ENCODE assay signal across 10 mouse cellular contexts in the genomic region with DNA sequence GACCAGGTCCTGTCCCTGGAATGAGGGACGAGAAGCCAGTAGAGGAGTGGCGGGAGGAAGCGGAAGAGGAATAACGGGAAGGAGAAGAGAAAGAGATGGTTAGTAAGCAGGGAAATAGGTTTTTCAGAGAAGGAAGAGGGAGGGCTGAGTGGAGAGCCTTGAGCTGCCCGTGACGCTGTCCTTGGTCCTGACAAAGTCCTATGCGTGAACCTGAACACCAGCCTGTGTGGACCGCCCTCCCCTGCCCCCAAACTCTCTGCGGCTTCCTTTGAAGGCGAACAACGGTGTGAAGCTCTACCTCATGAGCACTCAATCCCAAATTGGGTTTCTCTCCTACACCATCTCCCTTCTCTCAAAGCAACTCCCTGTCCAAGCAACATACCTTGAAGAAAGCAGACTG. TPM values are rescaled to one million over a fixed set of nuclear protein-coding genes. Genes with fewer than 3 reads are reported as not detected.
DNase-seq lines count a peak whose midpoint lies in the region; ATAC-seq and TF ChIP-seq lines count a peak whose summit lies in the region.
"Had no signal": no experiment of that assay in that cellular context is flagged by ENCODE, and none has a peak within 500 bp of the region (broad histone marks: within the 10 kb centered on the region; RNA-seq: fewer than 3 reads in every experiment).

No protein-coding gene starts in this region.

- H3K4me3 ChIP-seq in heart, embryonic 11.5 days (ENCODE audit: low read depth, low read length): no peak overlapping the region
- no peak overlapping the region for H3K4me3 ChIP-seq in layer of hippocampus, adult 2 months

- no peak overlapping the region for H3K27ac ChIP-seq in heart, embryonic 11.5 days (ENCODE audit: low read depth, low read length)
- H3K27ac ChIP-seq in layer of hippocampus, adult 2 months: no peak overlapping the region

- no peak for ATAC-seq in heart, embryonic 11.5 days (replicated peaks; ENCODE audit: insufficient number of reproducible peaks, low FRiP score, low TSS enrichment)

- no peaks in the 10 kb centered on the region for H3K9me3 ChIP-seq in heart, embryonic 11.5 days (replicated peaks; ENCODE audit: control insufficient read depth, low read length)

- no peak overlapping the region for H3K4me2 ChIP-seq in heart, embryonic 11.5 days

- 0 out of 2 replicates have a peak, but pooled peaks cover 2% of the 10 kb centered on the region for H3K27me3 ChIP-seq in heart, embryonic 11.5 days (ENCODE audit: control insufficient read depth, insufficient read depth, low read length)

- no peak for TF ChIP-seq CTCF in layer of hippocampus, adult 2 months (conservative IDR thresholded peaks at IDR 0.05)

- no peaks in the 10 kb centered on the region for H3K36me3 ChIP-seq in heart, embryonic 11.5 days (ENCODE audit: control insufficient read depth, insufficient read depth, low read length)

- DNase-seq in heart, postnatal 10 days: peak; percentile 54 to 76
- DNase-seq in B cell, adult 2 months: peak; percentile 51 to 54
- DNase-seq in c-Kit-positive CD71-positive TER-119-negative erythroid progenitor cells, embryonic 14.5 days (ENCODE audit: low read depth): peak; percentile 41
- DNase-seq in lung, postnatal 4 days: peak; percentile 43 to 60
- no peak for DNase-seq in frontal cortex, postnatal 36 days (ENCODE audit: low spot score in 2 of 2)
- no peak for DNase-seq in layer of hippocampus, adult 2 months (ENCODE audit: low spot score in 2 of 2)
- no peak for DNase-seq in frontal cortex, postnatal 10 days (ENCODE audit: low spot score in 2 of 2)

- intact Hi-C loops in heart, postnatal 10 days (cut with DNase I): no loop called here

- no peaks in the 10 kb centered on the region for H3K4me1 ChIP-seq in heart, embryonic 11.5 days (ENCODE audit: control insufficient read depth, insufficient read depth, low read length)

- no peak overlapping the region for H3K9ac ChIP-seq in heart, embryonic 11.5 days (ENCODE audit: low read depth, low read length)

- WGBS in heart, embryonic 11.5 days (ENCODE audit: insufficient replicate concordance): 16% methylated on average over 11 of the region's 11 CpGs

RNA-seq across cellular contexts. Expression of a gene that starts 22.8 kb away (rescaled TPM):
- 1 to 10 TPM; 7.4 to 9.1 TPM for total RNA-seq in heart, postnatal 10 days (2021)
- polyA plus RNA-seq in heart, embryonic 11.5 days (2014; fragmentation: Nextera tagmentation; extraction: Ambion mirVana): 2.7 and 2.9 TPM in 2 replicates
- 1 to 10 TPM; 1.4 to 1.9 TPM for total RNA-seq in layer of hippocampus, adult 2 months (2021)
- total RNA-seq: neutrophil, adult 5-6 weeks had no signal

RNA-seq across cellular contexts. Expression of a gene that starts 50.6 kb away (rescaled TPM):
- total RNA-seq in heart, postnatal 10 days (2021): 10 to 100 TPM; 21.8 to 23.9 TPM
- polyA plus RNA-seq in heart, embryonic 11.5 days (2014; fragmentation: Nextera tagmentation; extraction: Ambion mirVana): 16.0 and 18.8 TPM in 2 replicates
- total RNA-seq in layer of hippocampus, adult 2 months (2021): 10 to 100 TPM; 87.3 to 99.8 TPM

RNA-seq across cellular contexts. Expression of a gene that starts 52.4 kb away (rescaled TPM):
- under 1 TPM in 1 of 2 experiments, not detected in 1; 0.22 TPM for total RNA-seq in heart, postnatal 10 days (2021)
- 0.21 TPM in 1 of 2 replicates, not detected in the other for polyA plus RNA-seq in heart, embryonic 11.5 days (2014; fragmentation: Nextera tagmentation; extraction: Ambion mirVana)
- 1 to 10 TPM; 2.1 to 3.3 TPM for total RNA-seq in layer of hippocampus, adult 2 months (2021)
- total RNA-seq: neutrophil, adult 5-6 weeks had no signal

RNA-seq across cellular contexts. Expression of a gene that starts 52.6 kb away (rescaled TPM):
- under 1 TPM; 0.27 to 0.48 TPM for total RNA-seq in heart, postnatal 10 days (2021)
- polyA plus RNA-seq in heart, embryonic 11.5 days (2014; fragmentation: Nextera tagmentation; extraction: Ambion mirVana): 0.45 and 1.0 TPM in 2 replicates
- not detected for total RNA-seq in layer of hippocampus, adult 2 months (2021)
- total RNA-seq: heart, postnatal 36 days; neutrophil, adult 5-6 weeks had no signal

Comparison
In these comparisons a context has a peak if more than half of its experiments do, and no peak if none do; other contexts are left out.
1. DNase-seq: peak in heart, postnatal 10 days (2 of 2), B cell, adult 2 months (2 of 2), c-Kit-positive CD71-positive TER-119-negative erythroid progenitor cells, embryonic 14.5 days (single experiment) and lung, postnatal 4 days (2 of 2); none in frontal cortex, postnatal 36 days (0 of 2), layer of hippocampus, adult 2 months (0 of 2) and frontal cortex, postnatal 10 days (0 of 2).